Mouse (Mus musculus): Measurements from ENCODE around the gene Mier1.
"Not testable (repeated sequence)": the region's sequence is repeated elsewhere in the genome, so short reads cannot be mapped to it uniquely, and the experiment has no call there.

The Mier1 gene

DNA sequence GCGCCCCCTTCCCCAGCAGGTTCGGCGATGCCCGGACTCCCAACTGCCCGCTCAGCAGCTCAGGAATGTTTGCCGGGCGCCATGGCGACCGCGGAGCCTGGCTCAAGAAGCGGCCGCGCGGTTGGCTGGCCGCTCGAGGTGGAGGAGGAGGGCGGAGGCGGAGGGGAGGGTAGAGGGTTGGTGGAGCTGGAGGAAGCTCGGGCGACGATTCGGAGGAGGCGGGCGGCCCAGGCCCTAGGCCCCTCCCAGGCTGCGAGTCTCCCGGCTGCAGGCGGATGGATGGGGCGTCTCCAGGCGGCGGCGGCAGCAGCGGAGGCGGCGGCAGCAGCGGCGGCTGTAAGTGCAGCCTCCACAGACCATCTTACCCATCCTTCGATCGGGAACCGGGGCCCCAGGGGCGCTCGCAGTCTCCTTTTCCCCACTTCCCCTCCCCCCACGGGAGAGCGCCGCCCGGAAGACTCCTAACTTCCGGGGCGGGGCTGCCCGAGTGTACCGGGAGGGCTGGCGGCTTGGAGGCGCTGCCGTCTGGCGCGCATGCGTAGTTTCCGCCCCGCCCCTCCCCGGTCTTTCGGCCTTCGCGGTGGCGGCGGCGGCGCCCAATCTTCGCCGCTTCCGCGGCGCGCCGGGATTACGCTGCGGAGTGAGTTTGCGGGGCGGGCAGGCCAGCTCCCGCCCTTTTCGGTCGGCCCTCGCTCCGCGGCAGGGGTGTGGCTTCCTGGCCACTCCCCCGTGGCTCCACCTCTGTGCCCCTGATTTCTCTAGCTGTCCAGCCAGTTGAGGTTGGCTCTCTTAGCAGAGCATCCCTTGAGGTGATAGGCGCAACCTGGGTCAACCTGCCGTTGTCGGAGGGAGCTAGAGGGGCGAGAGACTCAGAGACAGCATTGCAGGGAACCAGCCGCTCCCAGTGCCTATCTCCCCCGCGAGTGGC lies at the start of gene Mier1, which contains the start of gene Wdr78:
Gene Mier1 (plus strand): TSS at position 207 of the 928 bp plus-strand sequence.
Gene Wdr78 (minus strand): TSS at position 372 of the 928 bp plus-strand sequence.
- DNase-seq, result peak; percentile 92

- no peak for DNase-seq
Measured at GRCm38 (mm10) chr4:103064421-103064820, 49.8 kb upstream of the Mier1 start.

GRCm38 (mm10) chr4:103064976-103065375 lies 49.2 kb upstream of the Mier1 start:
- no peak for DNase-seq

- no peak for DNase-seq
Measured at GRCm38 (mm10) chr4:103067906-103068655, 46.1 kb upstream of the Mier1 start.

DNA sequence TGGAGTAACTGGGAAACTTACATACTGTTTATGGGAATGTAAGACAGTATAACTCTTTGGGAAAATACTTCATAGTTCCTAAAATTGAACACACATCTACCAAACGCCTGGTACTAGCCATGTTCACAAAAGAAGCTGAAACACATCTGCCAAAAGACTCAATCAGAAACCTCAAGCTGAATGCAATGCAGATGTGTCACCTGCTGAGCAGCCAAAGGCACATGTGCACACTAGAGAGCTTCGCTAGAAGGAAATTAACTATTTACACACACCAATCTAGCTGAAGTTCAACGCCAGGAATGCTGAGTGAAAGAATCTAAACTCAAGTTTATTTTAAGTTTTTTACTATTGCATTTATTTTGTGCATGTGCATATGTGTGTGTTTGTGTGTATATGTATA lies 43.6 kb upstream of the Mier1 start:
- DNase-seq, result no peak

DNA sequence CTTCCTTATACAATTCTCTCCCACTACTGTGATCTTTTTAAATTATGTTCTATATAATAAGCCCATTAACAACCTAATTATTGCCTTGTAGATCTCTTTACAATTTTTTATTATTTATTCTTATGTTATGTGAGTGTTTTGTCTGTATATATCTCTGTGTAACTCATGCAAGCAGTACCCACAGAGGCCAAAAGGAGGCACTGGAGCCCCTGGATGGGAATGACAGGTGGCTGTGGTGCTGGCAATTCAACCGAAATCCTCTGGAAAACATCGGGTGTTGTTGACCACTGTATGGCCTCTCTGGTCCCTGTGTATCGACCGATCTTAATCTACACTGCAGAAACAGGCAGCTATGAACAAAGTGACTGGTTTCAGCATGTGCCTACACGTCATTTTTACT lies 29.0 kb upstream of the Mier1 start:
- DNase-seq, result no peak

- DNase-seq, result no peak
Measured at GRCm38 (mm10) chr4:103095921-103096320, 18.3 kb upstream of the Mier1 start.

GRCm38 (mm10) chr4:103098532-103098931 lies 15.7 kb upstream of the Mier1 start:
- no peak for DNase-seq

GRCm38 (mm10) chr4:103112651-103113050 lies 1.5 kb upstream of the Mier1 start:
- DNase-seq, result no peak

GRCm38 (mm10) chr4:103113402-103113801 lies 788 bp upstream of the Mier1 start:
- no peak for DNase-seq

GRCm38 (mm10) chr4:103118888-103119228 lies 4.7 kb downstream of the Mier1 start:
- no peak for DNase-seq

- DNase-seq, result peak; percentile 67
Measured at GRCm38 (mm10) chr4:103119229-103120027, 5.2 kb downstream of the Mier1 start.

DNA sequence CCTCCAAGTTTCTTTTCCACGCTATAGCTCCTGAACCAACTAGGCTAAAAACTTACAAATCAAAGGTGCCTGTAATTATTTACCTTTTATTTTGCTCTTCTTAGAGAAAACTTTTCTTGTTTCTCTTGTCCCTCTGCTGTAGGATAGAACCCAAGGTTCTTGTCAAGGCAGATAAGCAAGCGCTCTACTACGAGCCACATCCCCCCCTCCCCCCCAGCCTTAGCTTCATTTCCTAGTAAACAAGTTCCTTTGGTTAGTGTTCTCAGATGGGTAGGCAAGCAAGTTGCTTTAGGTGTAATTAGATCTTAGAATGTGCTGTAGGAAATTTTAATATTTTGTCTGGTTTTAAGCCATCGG lies 5.8 kb downstream of the Mier1 start:
- no peak for DNase-seq

- DNase-seq, result no peak
Measured at GRCm38 (mm10) chr4:103120395-103120794, 6.2 kb downstream of the Mier1 start.

- DNase-seq, result no peak
Measured at GRCm38 (mm10) chr4:103120874-103121389, 6.7 kb downstream of the Mier1 start.

DNA sequence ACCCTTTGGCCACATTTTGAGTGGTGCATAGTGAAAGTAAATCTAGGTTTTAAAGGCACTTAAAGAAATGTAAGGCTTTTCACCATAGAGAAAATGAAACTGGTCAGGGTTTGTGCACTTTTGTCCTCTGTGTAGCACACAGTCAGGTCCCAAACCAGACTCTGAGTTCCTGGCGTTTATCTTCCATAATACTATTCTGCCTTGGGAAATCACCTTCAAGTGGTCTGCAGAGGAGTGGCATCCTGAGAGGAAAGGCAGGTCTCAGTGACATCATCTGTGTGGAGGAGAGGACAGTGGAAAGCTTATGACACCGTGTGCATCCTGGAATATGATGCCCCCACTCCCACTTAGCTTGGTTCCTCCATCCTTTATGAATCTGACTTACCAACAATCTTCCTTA lies 8.9 kb downstream of the Mier1 start:
- DNase-seq, result no peak

DNA sequence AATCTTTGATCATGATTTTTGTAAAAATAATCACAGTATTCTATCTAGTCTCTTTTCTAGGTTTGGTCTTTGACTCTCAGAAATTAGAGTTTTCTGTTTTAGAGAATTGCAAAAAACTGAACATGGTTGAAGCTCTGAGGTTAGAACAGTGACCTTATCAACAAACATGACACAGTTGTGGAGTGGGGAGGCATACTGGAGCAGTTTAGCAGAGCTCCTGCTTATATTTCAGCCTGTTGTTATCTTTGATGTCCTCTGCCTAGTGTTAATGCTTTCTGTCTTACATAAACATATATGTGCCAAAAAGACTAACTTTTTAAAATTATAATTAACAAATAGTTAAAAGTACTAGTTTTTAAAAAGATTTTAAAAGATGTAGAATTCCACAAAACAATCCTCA lies 9.4 kb downstream of the Mier1 start:
- no peak for DNase-seq

GRCm38 (mm10) chr4:103126533-103126932 lies 12.3 kb downstream of the Mier1 start:
- no peak for DNase-seq

DNA sequence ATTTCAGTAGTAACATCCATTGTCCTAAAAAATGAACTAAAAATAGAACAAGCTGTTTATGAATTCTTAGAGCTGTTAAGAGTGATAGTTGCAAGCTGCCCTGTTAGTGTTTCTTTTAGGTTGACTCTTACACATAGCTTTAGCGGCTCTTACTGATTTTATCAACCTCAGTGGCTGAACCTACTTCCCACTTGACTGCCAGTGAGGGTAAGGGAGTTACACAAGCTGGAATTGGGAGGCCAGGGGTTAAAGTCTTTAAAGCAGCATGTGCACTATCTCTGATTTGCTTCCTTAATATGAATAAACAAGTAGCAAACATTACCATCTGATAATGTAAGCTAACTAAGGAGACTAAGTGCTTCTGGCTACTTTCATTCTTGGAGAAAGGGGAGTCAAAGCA lies 22.8 kb downstream of the Mier1 start:
- no peak for DNase-seq

GRCm38 (mm10) chr4:103146339-103146738 lies 32.1 kb downstream of the Mier1 start:
- peak; percentile 93 for DNase-seq

DNA sequence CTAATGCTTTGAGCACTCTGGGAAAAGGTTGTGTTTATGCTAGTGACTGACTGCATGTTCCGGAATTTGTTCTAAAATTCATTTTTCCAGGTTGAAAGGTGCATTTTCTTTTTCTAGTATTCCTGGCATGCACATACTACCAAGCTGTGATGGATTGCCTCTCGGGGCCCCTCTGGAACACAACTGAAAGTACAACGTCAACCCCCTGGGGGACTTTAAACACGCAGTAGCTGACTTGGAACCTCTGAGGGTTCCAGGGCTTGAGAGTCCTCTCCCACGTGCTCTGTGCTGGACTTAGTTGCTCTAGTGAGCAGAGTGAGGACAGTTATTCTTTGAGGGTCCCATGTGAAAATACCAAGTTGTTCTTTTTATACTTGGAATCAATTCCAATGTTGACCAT lies 37.8 kb downstream of the Mier1 start:
- no peak for DNase-seq

GRCm38 (mm10) chr4:103158781-103159180 lies 44.6 kb downstream of the Mier1 start:
- DNase-seq, result no peak

DNA sequence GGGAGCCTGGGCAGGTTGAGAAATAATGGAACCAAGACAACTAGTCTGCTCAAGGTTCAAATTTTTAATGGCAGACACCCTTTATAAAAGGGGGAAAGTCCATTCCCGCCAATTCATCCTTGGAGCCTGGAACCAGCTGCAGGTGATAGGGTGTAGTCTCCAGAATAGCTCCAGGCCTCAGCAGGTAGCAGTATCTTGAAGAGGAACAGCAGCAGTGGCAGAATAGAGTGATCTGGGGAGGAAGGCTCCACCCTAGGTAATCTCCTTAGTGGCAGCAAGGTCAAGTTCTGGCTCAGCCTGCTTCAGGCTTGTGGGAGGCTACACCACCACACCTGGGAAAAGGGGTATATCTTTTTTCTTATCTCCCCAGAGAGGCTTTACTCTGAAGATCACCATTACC lies 52.0 kb downstream of the Mier1 start:
- not testable (repeated sequence) for DNase-seq
